Mouse (Mus musculus): ENCODE measurements around the gene Arcn1. TPM values are rescaled to one million over a fixed set of nuclear protein-coding genes. Genes with fewer than 3 reads are reported as not detected.

Arcn1 gene
- polyA plus RNA-seq (2014; fragmentation: Nextera tagmentation; extraction: Ambion mirVana): 191 and 213 TPM in 2 replicates

GRCm38 (mm10) chr9:44767101-44768028 is at the start of gene Arcn1, which contains the start of gene Ift46:
TSS of gene Arcn1 (minus strand) at chr9:44767845.
TSS of gene Ift46 (plus strand) at chr9:44767908.
- Histone ChIP-seq H3K4me1 (ENCODE audit: control insufficient read depth, insufficient read depth, low read length) (peaks cover 5% of the 10 kb centered on the region), H3K27ac (ENCODE audit: low read depth, low read length) (peak within 1 kb of the TSS; percentile 85), H3K9me3 (ENCODE audit: control insufficient read depth, low read length) (no peaks in the 10 kb centered on the region), H3K4me3 (ENCODE audit: low read depth, low read length) (peak within 1 kb of the TSS; percentile 100), H3K36me3 (ENCODE audit: control insufficient read depth, insufficient read depth, low read length) (no peaks in the 10 kb centered on the region), H3K4me2 (peak within 1 kb of the TSS; percentile 83), H3K9ac (ENCODE audit: low read length) (peak within 1 kb of the TSS; percentile 93), H3K27me3 (ENCODE audit: control insufficient read depth, insufficient read depth, low read length) (no peaks in the 10 kb centered on the region)
- WGBS: under 1% methylated on average over 59 of the region's 82 CpGs
- ATAC-seq (ENCODE audit: low FRiP score): peak; percentile 93
- peak; percentile 99 for DNase-seq (ENCODE audit: low spot score, missing footprints)

- 95% methylated on average over 8 of the region's 8 CpGs for WGBS
- Histone ChIP-seq H3K36me3 (ENCODE audit: control insufficient read depth, insufficient read depth, low read length) (peaks cover 71% of the 10 kb centered on the region), H3K9me3 (ENCODE audit: control insufficient read depth, low read length) (no peaks in the 10 kb centered on the region), H3K27ac (ENCODE audit: low read depth, low read length) (no peak overlapping the region), H3K4me3 (ENCODE audit: low read depth, low read length) (no peak overlapping the region), H3K4me1 (ENCODE audit: control insufficient read depth, insufficient read depth, low read length) (no peaks in the 10 kb centered on the region), H3K27me3 (ENCODE audit: control insufficient read depth, insufficient read depth, low read length) (no peaks in the 10 kb centered on the region), H3K9ac (ENCODE audit: low read length) (no peak overlapping the region), H3K4me2 (no peak overlapping the region)
- ATAC-seq (ENCODE audit: low FRiP score) (no peak), DNase-seq (ENCODE audit: low spot score, missing footprints) (no peak)
Observed at GRCm38 (mm10) chr9:44814179-44814578, 46.5 kb upstream of the Arcn1 start.

GRCm38 (mm10) chr9:44810316-44810715 is 42.7 kb upstream of the Arcn1 start:
- Histone ChIP-seq H3K9ac (ENCODE audit: low read length) (no peak overlapping the region), H3K27ac (ENCODE audit: low read depth, low read length) (no peak overlapping the region)
- WGBS: 93% methylated on average over 10 of the region's 10 CpGs

GRCm38 (mm10) chr9:44807778-44808177 is 40.1 kb upstream of the Arcn1 start:
- no peaks in the 10 kb centered on the region for H3K9me3 ChIP-seq (ENCODE audit: control insufficient read depth, low read length)
- H3K36me3 ChIP-seq (ENCODE audit: control insufficient read depth, insufficient read depth, low read length): peaks cover 49% of the 10 kb centered on the region
- H3K9ac ChIP-seq (ENCODE audit: low read length): no peak overlapping the region
- H3K4me2 ChIP-seq: no peak overlapping the region
- H3K4me1 ChIP-seq (ENCODE audit: control insufficient read depth, insufficient read depth, low read length): no peaks in the 10 kb centered on the region
- ATAC-seq (ENCODE audit: low FRiP score) (no peak), DNase-seq (ENCODE audit: low spot score, missing footprints) (no peak)
- H3K27me3 ChIP-seq (ENCODE audit: control insufficient read depth, insufficient read depth, low read length): no peaks in the 10 kb centered on the region
- WGBS: 95% methylated on average over 10 of the region's 10 CpGs
- no peak overlapping the region for H3K27ac ChIP-seq (ENCODE audit: low read depth, low read length)
- no peak overlapping the region for H3K4me3 ChIP-seq (ENCODE audit: low read depth, low read length)

More at GRCm38 (mm10) chr9:44810316-44810715, 42.7 kb upstream of the Arcn1 start:
- Histone ChIP-seq H3K4me2 (no peak overlapping the region), H3K27me3 (ENCODE audit: control insufficient read depth, insufficient read depth, low read length) (no peaks in the 10 kb centered on the region), H3K4me1 (ENCODE audit: control insufficient read depth, insufficient read depth, low read length) (no peaks in the 10 kb centered on the region), H3K9me3 (ENCODE audit: control insufficient read depth, low read length) (no peaks in the 10 kb centered on the region), H3K4me3 (ENCODE audit: low read depth, low read length) (no peak overlapping the region), H3K36me3 (ENCODE audit: control insufficient read depth, insufficient read depth, low read length) (peaks cover 67% of the 10 kb centered on the region)
- ATAC-seq (ENCODE audit: low FRiP score) (no peak), DNase-seq (ENCODE audit: low spot score, missing footprints) (no peak)

- no peak overlapping the region for H3K4me2 ChIP-seq
- ATAC-seq (ENCODE audit: low FRiP score) (no peak), DNase-seq (ENCODE audit: low spot score, missing footprints) (no peak)
- no peaks in the 10 kb centered on the region for H3K27me3 ChIP-seq (ENCODE audit: control insufficient read depth, insufficient read depth, low read length)
- H3K4me1 ChIP-seq (ENCODE audit: control insufficient read depth, insufficient read depth, low read length): no peaks in the 10 kb centered on the region
- no peak overlapping the region for H3K9ac ChIP-seq (ENCODE audit: low read length)
- H3K27ac ChIP-seq (ENCODE audit: low read depth, low read length): no peak overlapping the region
- 75% methylated on average over 5 of the region's 5 CpGs for WGBS
- no peak overlapping the region for H3K4me3 ChIP-seq (ENCODE audit: low read depth, low read length)
- H3K9me3 ChIP-seq (ENCODE audit: control insufficient read depth, low read length): no peaks in the 10 kb centered on the region
- H3K36me3 ChIP-seq (ENCODE audit: control insufficient read depth, insufficient read depth, low read length): peaks cover 44% of the 10 kb centered on the region
Observed at GRCm38 (mm10) chr9:44807141-44807540, 39.5 kb upstream of the Arcn1 start.

DNA sequence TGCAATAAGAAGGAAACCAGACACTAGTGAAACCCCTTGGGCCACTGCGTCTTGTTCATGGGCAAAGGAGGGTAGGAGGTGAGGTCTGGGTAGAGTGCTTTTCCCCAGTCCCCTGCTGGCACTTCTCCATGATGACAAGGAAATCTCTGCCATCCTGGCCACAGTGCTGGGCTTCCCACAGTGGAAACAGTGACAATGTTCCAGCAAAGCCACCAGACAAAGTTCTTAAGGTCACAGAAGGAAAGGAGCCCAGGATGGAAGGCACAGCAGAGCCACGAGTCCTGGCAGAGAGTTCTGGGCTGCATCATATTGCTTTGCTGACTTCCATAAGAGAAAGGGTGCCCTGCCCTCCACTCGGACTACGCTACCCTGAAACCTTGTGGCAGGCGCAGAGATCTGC is 37.9 kb upstream of the Arcn1 start:
- Histone ChIP-seq H3K4me2 (no peak overlapping the region), H3K4me1 (ENCODE audit: control insufficient read depth, insufficient read depth, low read length) (no peaks in the 10 kb centered on the region), H3K27ac (ENCODE audit: low read depth, low read length) (no peak overlapping the region), H3K9me3 (ENCODE audit: control insufficient read depth, low read length) (no peaks in the 10 kb centered on the region), H3K4me3 (ENCODE audit: low read depth, low read length) (no peak overlapping the region), H3K9ac (ENCODE audit: low read length) (no peak overlapping the region), H3K36me3 (ENCODE audit: control insufficient read depth, insufficient read depth, low read length) (peaks cover 35% of the 10 kb centered on the region), H3K27me3 (ENCODE audit: control insufficient read depth, insufficient read depth, low read length) (peaks cover 3% of the 10 kb centered on the region; the same call in 1 of the 2 replicates)
- ATAC-seq (ENCODE audit: low FRiP score) (no peak), DNase-seq (ENCODE audit: low spot score, missing footprints) (no peak)
- 90% methylated on average over 5 of the region's 5 CpGs for WGBS

DNA sequence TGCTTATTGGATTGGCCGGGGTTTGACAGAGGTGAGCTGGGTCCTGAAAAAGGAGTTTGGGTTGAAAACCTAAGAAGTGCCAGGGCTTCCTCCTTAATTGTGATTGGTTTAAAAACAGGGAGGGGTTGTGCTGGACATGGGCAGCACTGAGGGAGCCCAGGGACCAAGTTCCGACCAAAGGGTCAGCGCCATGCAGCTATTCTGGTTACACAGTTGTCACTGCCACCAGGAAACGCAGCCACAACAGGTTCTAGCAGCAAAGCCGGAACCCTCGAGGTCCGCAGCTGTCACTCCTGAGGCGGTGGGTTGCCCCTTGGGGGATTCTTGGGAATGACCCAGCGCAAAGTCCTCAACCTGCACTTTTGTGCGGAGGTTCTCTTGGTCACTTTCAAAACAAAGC is 37.0 kb upstream of the Arcn1 start:
- peaks cover 8% of the 10 kb centered on the region for H3K4me1 ChIP-seq (ENCODE audit: control insufficient read depth, insufficient read depth, low read length)
- ATAC-seq (ENCODE audit: low FRiP score) (no peak), DNase-seq (ENCODE audit: low spot score, missing footprints) (no peak)
- WGBS: 94% methylated on average over 10 of the region's 10 CpGs
- no peak overlapping the region for H3K27ac ChIP-seq (ENCODE audit: low read depth, low read length)
- no peak overlapping the region for H3K4me2 ChIP-seq
- H3K9me3 ChIP-seq (ENCODE audit: control insufficient read depth, low read length): no peaks in the 10 kb centered on the region
- no peak overlapping the region for H3K4me3 ChIP-seq (ENCODE audit: low read depth, low read length)
- H3K36me3 ChIP-seq (ENCODE audit: control insufficient read depth, insufficient read depth, low read length): peaks cover 27% of the 10 kb centered on the region
- H3K27me3 ChIP-seq (ENCODE audit: control insufficient read depth, insufficient read depth, low read length): peaks cover 3% of the 10 kb centered on the region; the same call in 1 of the 2 replicates
- no peak overlapping the region for H3K9ac ChIP-seq (ENCODE audit: low read length)

- Histone ChIP-seq H3K27ac (ENCODE audit: low read depth, low read length) (no peak within 1 kb of the TSS), H3K36me3 (ENCODE audit: control insufficient read depth, insufficient read depth, low read length) (peaks cover 15% of the 10 kb centered on the region), H3K9ac (ENCODE audit: low read length) (no peak within 1 kb of the TSS), H3K4me3 (ENCODE audit: low read depth, low read length) (no peak within 1 kb of the TSS), H3K9me3 (ENCODE audit: control insufficient read depth, low read length) (no peaks in the 10 kb centered on the region), H3K4me2 (no peak within 1 kb of the TSS), H3K27me3 (ENCODE audit: control insufficient read depth, insufficient read depth, low read length) (peaks cover 9% of the 10 kb centered on the region), H3K4me1 (ENCODE audit: control insufficient read depth, insufficient read depth, low read length) (peaks cover 10% of the 10 kb centered on the region)
- DNase-seq (ENCODE audit: low spot score, missing footprints): no peak
- no peak for ATAC-seq (ENCODE audit: low FRiP score)
- 71% methylated on average over 4 of the region's 4 CpGs for WGBS
Observed at GRCm38 (mm10) chr9:44802808-44803450, 35.3 kb upstream of the Arcn1 start, which contains the start of gene Ttc36. TSS of gene Ttc36 (minus strand) at chr9:44803072.

GRCm38 (mm10) chr9:44801669-44802068 is 34.0 kb upstream of the Arcn1 start:
- H3K27me3 ChIP-seq (ENCODE audit: control insufficient read depth, insufficient read depth, low read length): peaks cover 11% of the 10 kb centered on the region
- no peak overlapping the region for H3K9ac ChIP-seq (ENCODE audit: low read length)
- no peak overlapping the region for H3K4me2 ChIP-seq
- H3K9me3 ChIP-seq (ENCODE audit: control insufficient read depth, low read length): no peaks in the 10 kb centered on the region
- no peak for DNase-seq (ENCODE audit: low spot score, missing footprints)
- H3K27ac ChIP-seq (ENCODE audit: low read depth, low read length): no peak overlapping the region
- H3K4me3 ChIP-seq (ENCODE audit: low read depth, low read length): no peak overlapping the region
- H3K4me1 ChIP-seq (ENCODE audit: control insufficient read depth, insufficient read depth, low read length): peaks cover 10% of the 10 kb centered on the region
- ATAC-seq (ENCODE audit: low FRiP score): no peak
- peaks cover 10% of the 10 kb centered on the region for H3K36me3 ChIP-seq (ENCODE audit: control insufficient read depth, insufficient read depth, low read length)
- WGBS: 83% methylated on average over 6 of the region's 6 CpGs
